Mouse (Mus musculus) cerebellum, adult 2 months (tissue): ENCODE data around the gene Tnni3.

ENCODE experiments used
- CTCF ChIP-seq: fragments of 200-500 bp; IDR thresholded peaks from 2 replicates; pipeline ENCODE4 v1.5.1; 2011; ENCODE audit warnings: low read depth, mild to moderate bottlenecking, control low read depth, low read length, moderate library complexity, borderline replicate concordance; ENCODE audit not compliant: insufficient read depth
- POLR2A ChIP-seq: fragments of 200-500 bp; IDR thresholded peaks from 2 replicates; pipeline ENCODE4 v1.6.1; 2011; ENCODE audit warnings: low read length, control low read depth, borderline replicate concordance; ENCODE audit not compliant: insufficient read depth

- no peak for TF ChIP-seq CTCF
- TF ChIP-seq POLR2A = no peak
These were observed 8.1 kb upstream of the Tnni3 start, which contains the start of gene Dnaaf3 for GRCm38 (mm10) chr7:4532005-4532729.
